Mouse (Mus musculus) hindbrain, embryonic 15.5 days (tissue): ENCODE data around the gene Rcc2. TPM values are rescaled to one million over a fixed set of nuclear protein-coding genes. Genes with fewer than 3 reads are reported as not detected.

ENCODE experiments used
- ATAC-seq: fragments of 200-750 bp; cut with Nextera tagmentation; 2 replicates; pipeline ENCODE4 v1.8.0; 2017; ENCODE audit warnings: low read depth, moderate number of reproducible peaks, moderate TSS enrichment; ENCODE audit not compliant: low FRiP score
- H3K27ac ChIP-seq: fragments of 300-500 bp; sonication (generic); replicated peaks from 2 replicates; pipeline ENCODE4 v1.5.1; 2015; ENCODE audit warnings: mild to moderate bottlenecking, inconsistent platforms
- H3K27me3 ChIP-seq: fragments of 300-500 bp; sonication (generic); 2 replicates; pipeline ENCODE4 v1.6.1; 2015; ENCODE audit warnings: control low read depth, inconsistent platforms
- H3K36me3 ChIP-seq: fragments of 300-500 bp; sonication (generic); 2 replicates; pipeline ENCODE4 v1.6.1; 2015; ENCODE audit warnings: control low read depth, inconsistent platforms
- H3K4me1 ChIP-seq: fragments of 300-500 bp; sonication (generic); replicated peaks from 2 replicates; pipeline ENCODE4 v1.6.1; 2015; ENCODE audit warnings: control low read depth, inconsistent platforms
- H3K4me2 ChIP-seq: fragments of 300-500 bp; sonication (generic); 2 replicates; pipeline ENCODE4 v1.6.1; 2015; ENCODE audit warnings: moderate library complexity, mild to moderate bottlenecking, inconsistent platforms
- H3K4me3 ChIP-seq: fragments of 300-500 bp; sonication (generic); 2 replicates; pipeline ENCODE4 v1.5.1; 2015; ENCODE audit warnings: mild to moderate bottlenecking, inconsistent platforms
- H3K9ac ChIP-seq: fragments of 300-500 bp; sonication (generic); 2 replicates; pipeline ENCODE4 v1.6.1; 2015; ENCODE audit warnings: inconsistent platforms
- H3K9me3 ChIP-seq: fragments of 300-500 bp; sonication (generic); 2 replicates; pipeline ENCODE4 v1.6.1; 2016; ENCODE audit warnings: control low read depth, inconsistent platforms
- WGBS: fragments of 180-500 bp; shearing (Covaris S2); methylation state at CpG from one replicate; pipeline ENCODE4 v1.1.7; 2015; 5-methylcytosine and 5-hydroxymethylcytosine counted together
- polyA plus RNA-seq: library from polyadenylated mRNA; unstranded; fragments of >200 nt; fragmentation: Nextera tagmentation; extraction: Ambion mirVana; gene quantifications from 2 replicates; pipeline ENCODE4 v1.2.1, GENCODE M21; 2015

Rcc2 gene
- polyA plus RNA-seq, 1 experiment from 2014 or later = 25.0 TPM

GRCm38 (mm10) chr4:140744654-140745053 is 44.3 kb downstream of the Rcc2 start:
- Histone ChIP-seq H3K4me1 (no peaks in the 10 kb centered on the region), H3K4me2 (no peak overlapping the region), H3K27me3 (no peaks in the 10 kb centered on the region), H3K27ac (no peak overlapping the region), H3K9ac (no peak overlapping the region), H3K36me3 (no peaks in the 10 kb centered on the region), H3K4me3 (no peak overlapping the region), H3K9me3 (no peaks in the 10 kb centered on the region)
- ATAC-seq = no peak
- 23% methylated on average over 3 of the region's 3 CpGs for WGBS

DNA sequence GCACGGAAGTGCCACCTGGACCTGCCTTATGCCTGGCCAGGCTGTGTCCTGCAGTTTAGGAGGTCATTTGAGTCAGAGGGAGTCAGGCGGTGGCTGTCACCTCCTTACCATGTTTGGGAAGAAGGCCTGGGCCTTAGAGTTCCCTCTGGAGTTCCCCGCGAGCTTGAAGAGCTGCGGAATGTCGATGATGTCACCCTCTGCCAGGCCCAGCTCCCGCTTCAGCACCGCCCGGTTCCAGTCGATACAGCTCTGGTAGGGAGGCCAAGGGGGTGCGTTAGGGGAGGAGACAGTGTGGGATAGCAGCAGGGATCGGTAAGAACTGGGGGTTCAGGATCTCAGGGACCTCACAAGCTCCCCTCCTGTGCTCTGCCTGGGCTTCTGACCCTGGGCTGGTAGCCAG is 47.6 kb downstream of the Rcc2 start:
- Histone ChIP-seq H3K9me3 (no peaks in the 10 kb centered on the region), H3K27me3 (no peaks in the 10 kb centered on the region), H3K9ac (no peak overlapping the region), H3K4me2 (no peak overlapping the region), H3K36me3 (no peaks in the 10 kb centered on the region), H3K27ac (no peak overlapping the region), H3K4me3 (no peak overlapping the region), H3K4me1 (0 out of 2 replicates have a peak, but pooled peaks cover 4% of the 10 kb centered on the region)
- 28% methylated on average over 12 of the region's 12 CpGs for WGBS
- ATAC-seq = no peak

- Histone ChIP-seq H3K27me3 (no peaks in the 10 kb centered on the region), H3K4me2 (peak overlapping the region; percentile 45), H3K9ac (no peak overlapping the region), H3K9me3 (no peaks in the 10 kb centered on the region), H3K36me3 (no peaks in the 10 kb centered on the region), H3K4me1 (0 out of 2 replicates have a peak, but pooled peaks cover 4% of the 10 kb centered on the region), H3K27ac (no peak overlapping the region), H3K4me3 (no peak overlapping the region)
- no peak for ATAC-seq
- WGBS = 10% methylated on average over 19 of the region's 19 CpGs
Observed at GRCm38 (mm10) chr4:140750328-140750727, 50.0 kb downstream of the Rcc2 start.

DNA sequence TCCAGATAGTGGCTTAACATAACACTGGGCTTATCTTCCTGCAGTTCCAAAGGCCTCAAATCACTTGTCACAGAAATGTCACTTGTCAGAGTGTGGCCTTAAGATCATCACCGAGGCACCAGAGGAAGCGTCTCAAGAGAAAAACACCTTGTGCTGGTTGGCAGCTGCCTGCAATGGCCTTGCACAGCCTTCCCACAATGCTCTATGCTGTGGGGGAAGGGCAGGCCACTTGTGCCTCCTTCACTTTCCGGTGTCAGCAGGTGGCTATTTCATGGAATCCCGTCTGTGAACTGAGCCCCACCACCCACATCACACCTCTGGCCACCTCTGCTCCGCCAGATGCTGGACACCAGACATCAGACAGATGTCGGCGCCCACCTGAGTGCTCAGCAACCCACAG is 53.0 kb downstream of the Rcc2 start:
- Histone ChIP-seq H3K27me3 (no peaks in the 10 kb centered on the region), H3K9me3 (no peaks in the 10 kb centered on the region), H3K9ac (no peak overlapping the region), H3K4me2 (no peak overlapping the region), H3K4me1 (0 out of 2 replicates have a peak, but pooled peaks cover 4% of the 10 kb centered on the region), H3K4me3 (no peak overlapping the region), H3K36me3 (no peaks in the 10 kb centered on the region), H3K27ac (no peak overlapping the region)
- ATAC-seq = no peak
- 66% methylated on average over 7 of the region's 7 CpGs for WGBS

- no peaks in the 10 kb centered on the region for H3K27me3 ChIP-seq
- H3K4me1 ChIP-seq = no peaks in the 10 kb centered on the region
- no peaks in the 10 kb centered on the region for H3K9me3 ChIP-seq
- no peaks in the 10 kb centered on the region for H3K36me3 ChIP-seq
- 93% methylated on average over 3 of the region's 3 CpGs for WGBS
- H3K4me2 ChIP-seq = no peak overlapping the region
- H3K9ac ChIP-seq = no peak overlapping the region
- H3K27ac ChIP-seq = no peak overlapping the region
- ATAC-seq = no peak
- H3K4me3 ChIP-seq = no peak overlapping the region
Observed at GRCm38 (mm10) chr4:140755811-140756210, 55.5 kb downstream of the Rcc2 start.

DNA sequence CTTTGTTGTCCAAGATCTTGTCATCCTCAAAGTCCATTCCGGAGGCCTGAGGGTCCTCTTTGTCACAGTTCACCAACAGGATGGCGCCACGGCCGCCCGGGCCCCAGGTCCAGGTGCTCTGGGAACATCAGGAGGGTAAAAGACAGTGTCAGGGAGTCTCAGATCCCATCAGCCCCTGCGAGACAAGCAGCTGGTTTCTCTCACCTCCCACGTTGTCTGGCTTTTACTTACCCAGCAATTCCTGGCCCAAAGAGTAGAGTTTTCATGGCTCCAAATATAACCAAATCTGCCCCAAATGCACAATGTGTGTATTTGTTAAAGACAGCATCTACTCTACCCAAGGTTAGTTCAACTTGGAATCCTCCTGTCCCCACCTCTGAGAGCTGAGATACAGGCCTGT is 61.3 kb downstream of the Rcc2 start:
- WGBS = 94% methylated on average over 7 of the region's 7 CpGs

GRCm38 (mm10) chr4:140763158-140763557 is 62.8 kb downstream of the Rcc2 start:
- no peak for ATAC-seq

More for the DNA sequence above, 61.3 kb downstream of the Rcc2 start:
- Histone ChIP-seq H3K9me3 (no peaks in the 10 kb centered on the region), H3K27ac (no peak overlapping the region), H3K9ac (no peak overlapping the region), H3K27me3 (no peaks in the 10 kb centered on the region), H3K4me2 (no peak overlapping the region), H3K4me1 (no peaks in the 10 kb centered on the region), H3K36me3 (no peaks in the 10 kb centered on the region), H3K4me3 (no peak overlapping the region)
- ATAC-seq = no peak

GRCm38 (mm10) chr4:140765936-140766335 is 65.6 kb downstream of the Rcc2 start:
- H3K4me2 ChIP-seq = no peak overlapping the region
- no peaks in the 10 kb centered on the region for H3K4me1 ChIP-seq
- ATAC-seq = no peak
- 84% methylated on average over 3 of the region's 3 CpGs for WGBS
- H3K27me3 ChIP-seq = no peaks in the 10 kb centered on the region
- H3K9me3 ChIP-seq = no peaks in the 10 kb centered on the region
- no peak overlapping the region for H3K27ac ChIP-seq
- no peak overlapping the region for H3K9ac ChIP-seq
- H3K4me3 ChIP-seq = no peak overlapping the region
- H3K36me3 ChIP-seq = no peaks in the 10 kb centered on the region

More at GRCm38 (mm10) chr4:140763158-140763557, 62.8 kb downstream of the Rcc2 start:
- H3K27ac ChIP-seq = no peak overlapping the region
- no peaks in the 10 kb centered on the region for H3K9me3 ChIP-seq
- H3K4me2 ChIP-seq = no peak overlapping the region
- H3K4me1 ChIP-seq = no peaks in the 10 kb centered on the region
- WGBS = 14% methylated on average over 9 of the region's 9 CpGs
- H3K9ac ChIP-seq = no peak overlapping the region
- no peaks in the 10 kb centered on the region for H3K27me3 ChIP-seq
- H3K36me3 ChIP-seq = no peaks in the 10 kb centered on the region
- no peak overlapping the region for H3K4me3 ChIP-seq

DNA sequence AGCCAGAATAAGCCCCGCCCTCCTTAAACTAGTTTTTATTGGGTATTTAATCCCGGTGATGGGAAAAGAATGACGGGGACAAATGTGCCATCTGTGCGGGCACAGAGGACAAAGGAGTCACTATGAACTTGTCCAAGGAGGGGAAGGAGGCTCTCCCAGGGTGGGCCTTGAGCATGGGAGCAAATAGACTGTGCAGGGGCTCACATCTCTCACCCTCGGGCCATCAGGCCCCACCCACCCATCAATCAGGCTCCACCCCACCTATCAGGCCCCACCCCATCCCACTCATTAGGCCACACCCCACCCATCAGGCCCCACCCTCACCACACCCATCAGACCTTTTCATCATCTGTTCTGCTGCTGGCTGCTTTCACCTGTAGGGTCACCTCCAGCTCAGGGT is 68.6 kb downstream of the Rcc2 start:
- H3K9ac ChIP-seq = no peak overlapping the region
- H3K4me1 ChIP-seq = no peaks in the 10 kb centered on the region
- H3K36me3 ChIP-seq = no peaks in the 10 kb centered on the region
- H3K9me3 ChIP-seq = no peaks in the 10 kb centered on the region
- 77% methylated on average over 5 of the region's 5 CpGs for WGBS
- no peak overlapping the region for H3K27ac ChIP-seq
- H3K4me3 ChIP-seq = no peak overlapping the region
- ATAC-seq = no peak
- no peak overlapping the region for H3K4me2 ChIP-seq
- no peaks in the 10 kb centered on the region for H3K27me3 ChIP-seq

DNA sequence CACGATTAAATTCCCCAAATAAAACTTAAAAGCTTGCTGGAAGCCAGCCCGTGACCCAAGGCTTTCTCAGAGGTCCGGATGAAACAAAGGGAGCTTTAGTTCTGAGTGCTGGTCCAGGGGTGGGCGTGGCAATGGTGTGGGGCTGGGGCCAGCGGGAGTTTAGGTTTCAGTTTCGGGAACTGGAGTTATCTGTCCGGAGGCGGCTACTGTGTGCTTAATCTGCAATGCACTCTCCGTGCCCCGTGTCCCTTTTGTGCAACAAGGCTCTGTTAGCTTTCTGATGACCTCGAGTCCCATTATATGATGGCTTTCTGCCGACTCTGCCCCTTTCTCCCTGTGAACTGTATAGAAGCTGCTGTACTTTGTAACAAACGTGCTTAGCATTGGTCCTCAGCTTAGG is 70.1 kb downstream of the Rcc2 start:
- Histone ChIP-seq H3K9me3 (no peaks in the 10 kb centered on the region), H3K4me2 (peak overlapping the region; percentile 36), H3K27ac (no peak overlapping the region), H3K27me3 (no peaks in the 10 kb centered on the region), H3K36me3 (no peaks in the 10 kb centered on the region), H3K4me1 (no peaks in the 10 kb centered on the region), H3K4me3 (no peak overlapping the region), H3K9ac (no peak overlapping the region)
- WGBS = 16% methylated on average over 13 of the region's 13 CpGs
- ATAC-seq = no peak

DNA sequence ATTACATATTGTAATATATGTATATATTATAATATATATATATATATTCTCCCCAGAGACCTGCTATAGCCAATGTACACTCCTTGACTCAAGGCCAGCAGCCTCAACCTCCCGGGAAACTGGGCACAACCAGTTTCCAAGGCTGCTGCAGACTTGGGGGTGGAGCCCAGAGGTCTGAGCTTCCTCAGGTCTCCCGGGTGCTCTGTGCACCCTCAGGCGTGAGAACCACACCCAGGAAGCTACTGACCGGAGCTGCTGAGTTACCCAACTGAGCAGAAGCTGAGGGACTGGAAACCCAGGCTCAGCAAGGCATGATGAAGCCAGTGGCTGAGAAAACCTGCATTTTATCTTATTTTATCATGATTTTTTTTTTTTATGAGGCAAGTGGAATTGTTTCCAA is 70.8 kb downstream of the Rcc2 start:
- no peak for ATAC-seq
- H3K36me3 ChIP-seq = no peaks in the 10 kb centered on the region
- WGBS = 55% methylated on average over 4 of the region's 4 CpGs

More for the DNA sequence above, 70.8 kb downstream of the Rcc2 start:
- H3K4me1 ChIP-seq = no peaks in the 10 kb centered on the region
- H3K9me3 ChIP-seq = no peaks in the 10 kb centered on the region
- H3K27me3 ChIP-seq = no peaks in the 10 kb centered on the region
- H3K4me3 ChIP-seq = no peak overlapping the region
- no peak overlapping the region for H3K4me2 ChIP-seq
- H3K27ac ChIP-seq = no peak overlapping the region
- H3K9ac ChIP-seq = no peak overlapping the region
